Mouse (Mus musculus) midbrain, embryonic 14.5 days (tissue): ENCODE results near the gene Mrpl45. TPM values are rescaled to one million over a fixed set of nuclear protein-coding genes. Genes with fewer than 3 reads are reported as not detected.
"Not testable (repeated sequence)": the region's sequence is repeated elsewhere in the genome, so short reads cannot be mapped to it uniquely, and the experiment has no call there.

Source experiments
- ATAC-seq: fragments of 200-750 bp; cut with Nextera tagmentation; 2 replicates; pipeline ENCODE4 v1.8.0; 2017; ENCODE audit warnings: moderate number of reproducible peaks, moderate library complexity; ENCODE audit not compliant: low FRiP score, low TSS enrichment
- DNase-seq: peaks from one replicate; pipeline ENCODE4 v3.0.0-alpha.2; 2015
- H3K27ac ChIP-seq: fragments of 300-500 bp; sonication (generic); replicated peaks from 2 replicates; pipeline ENCODE4 v1.5.1; 2014; ENCODE audit warnings: mild to moderate bottlenecking, low read depth, low read length, moderate library complexity
- H3K27me3 ChIP-seq: fragments of 300-500 bp; sonication (generic); 2 replicates; pipeline ENCODE4 v1.6.1; 2014; ENCODE audit warnings: low read length, control low read depth, mixed read lengths; ENCODE audit not compliant: control insufficient read depth, insufficient read depth
- H3K36me3 ChIP-seq: fragments of 300-500 bp; sonication (generic); 2 replicates; pipeline ENCODE4 v1.6.1; 2014; ENCODE audit warnings: low read length, control low read depth; ENCODE audit not compliant: control insufficient read depth, insufficient read depth
- H3K4me1 ChIP-seq: fragments of 300-500 bp; sonication (generic); 2 replicates; pipeline ENCODE4 v1.6.1; 2014; ENCODE audit warnings: mild to moderate bottlenecking, antibody characterized with exemption, low read length, control low read depth; ENCODE audit not compliant: control insufficient read depth, insufficient read depth
- H3K4me2 ChIP-seq: fragments of 300-500 bp; sonication (generic); 2 replicates; pipeline ENCODE4 v1.6.1; 2014; ENCODE audit warnings: mild to moderate bottlenecking, low read length, moderate library complexity
- H3K4me3 ChIP-seq: fragments of 300-500 bp; sonication (generic); replicated peaks from 2 replicates; pipeline ENCODE4 v1.5.1; 2014; ENCODE audit warnings: low read depth, low read length
- H3K9ac ChIP-seq: fragments of 300-500 bp; sonication (generic); replicated peaks from 2 replicates; pipeline ENCODE4 v1.6.1; 2014; ENCODE audit warnings: mild to moderate bottlenecking, low read length, moderate library complexity
- H3K9me3 ChIP-seq: fragments of 300-500 bp; sonication (generic); 2 replicates; pipeline ENCODE4 v1.6.1; 2016; ENCODE audit warnings: low read length, control low read depth, mixed read lengths; ENCODE audit not compliant: control insufficient read depth
- WGBS: fragments of 180-500 bp; shearing (Covaris S2); extraction: QIAGEN DNeasy Blood & Tissue Kit; methylation state at CpG from one replicate; pipeline ENCODE4 v1.1.7; 2014; 5-methylcytosine and 5-hydroxymethylcytosine counted together
- polyA plus RNA-seq: library from polyadenylated mRNA; unstranded; fragments of >200 nt; fragmentation: Nextera tagmentation; extraction: Ambion mirVana; gene quantifications from 2 replicates; pipeline ENCODE4 v1.2.1, GENCODE M21; 2014

Gene Mrpl45
- polyA plus RNA-seq, 1 experiment from 2014 or later = 39.4 TPM

DNA sequence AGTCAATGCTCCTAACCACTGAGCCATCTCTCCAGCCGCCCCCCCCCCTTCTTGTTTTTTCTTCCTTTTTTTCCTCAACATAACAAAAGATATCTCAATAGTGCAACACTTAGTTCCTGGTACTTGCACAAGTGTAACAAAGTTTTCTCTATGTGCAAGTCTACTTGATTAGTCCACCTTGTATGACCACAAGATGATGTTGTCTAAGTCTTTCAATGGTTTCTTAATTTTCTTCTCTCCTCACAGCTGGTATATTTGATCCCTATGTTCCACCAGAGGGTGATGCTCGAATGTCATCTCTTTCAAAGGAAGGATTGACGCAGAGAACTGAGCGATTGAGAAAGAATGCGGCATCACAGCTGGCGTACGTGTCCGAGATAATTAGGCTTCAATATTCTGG is 5.7 kb downstream of the Mrpl45 start:
- ATAC-seq (no peak), DNase-seq (no peak)
- Histone ChIP-seq H3K4me2 (no peak overlapping the region), H3K4me3 (no peak overlapping the region), H3K4me1 (0 out of 2 replicates have a peak, but pooled peaks cover 3% of the 10 kb centered on the region), H3K27ac (no peak overlapping the region), H3K36me3 (peaks cover 23% of the 10 kb centered on the region), H3K9ac (no peak overlapping the region), H3K9me3 (no peaks in the 10 kb centered on the region), H3K27me3 (no peaks in the 10 kb centered on the region)
- WGBS = 92% methylated on average over 8 of the region's 8 CpGs

GRCm38 (mm10) chr11:97321894-97322600 is 6.5 kb downstream of the Mrpl45 start:
- not testable (repeated sequence) for H3K4me2 ChIP-seq, H3K27me3 ChIP-seq, H3K9ac ChIP-seq, H3K4me3 ChIP-seq, H3K27ac ChIP-seq, ATAC-seq, DNase-seq, H3K4me1 ChIP-seq, H3K9me3 ChIP-seq
- H3K36me3 ChIP-seq = peaks cover 32% of the 10 kb centered on the region
- 86% methylated on average over 8 of the region's 8 CpGs for WGBS

- H3K9ac ChIP-seq = no peak overlapping the region
- WGBS = 68% methylated on average over 1 of the region's 1 CpGs
- no peak overlapping the region for H3K4me3 ChIP-seq
- H3K27ac ChIP-seq = no peak overlapping the region
- ATAC-seq (no peak), DNase-seq (no peak)
- no peaks in the 10 kb centered on the region for H3K4me1 ChIP-seq
- no peak overlapping the region for H3K4me2 ChIP-seq
- H3K36me3 ChIP-seq = peaks cover 55% of the 10 kb centered on the region
- no peaks in the 10 kb centered on the region for H3K27me3 ChIP-seq
- no peaks in the 10 kb centered on the region for H3K9me3 ChIP-seq
Measured at GRCm38 (mm10) chr11:97325224-97325623, 9.7 kb downstream of the Mrpl45 start.

- Histone ChIP-seq H3K9ac (no peak overlapping the region), H3K36me3 (peaks cover 58% of the 10 kb centered on the region), H3K4me1 (no peaks in the 10 kb centered on the region), H3K9me3 (no peaks in the 10 kb centered on the region), H3K27ac (no peak overlapping the region), H3K27me3 (no peaks in the 10 kb centered on the region), H3K4me3 (no peak overlapping the region), H3K4me2 (no peak overlapping the region)
- WGBS = 25% methylated on average over 9 of the region's 9 CpGs
- no peak for ATAC-seq
- peak; percentile 89 for DNase-seq
Measured at GRCm38 (mm10) chr11:97328148-97328547, 12.6 kb downstream of the Mrpl45 start.

DNA sequence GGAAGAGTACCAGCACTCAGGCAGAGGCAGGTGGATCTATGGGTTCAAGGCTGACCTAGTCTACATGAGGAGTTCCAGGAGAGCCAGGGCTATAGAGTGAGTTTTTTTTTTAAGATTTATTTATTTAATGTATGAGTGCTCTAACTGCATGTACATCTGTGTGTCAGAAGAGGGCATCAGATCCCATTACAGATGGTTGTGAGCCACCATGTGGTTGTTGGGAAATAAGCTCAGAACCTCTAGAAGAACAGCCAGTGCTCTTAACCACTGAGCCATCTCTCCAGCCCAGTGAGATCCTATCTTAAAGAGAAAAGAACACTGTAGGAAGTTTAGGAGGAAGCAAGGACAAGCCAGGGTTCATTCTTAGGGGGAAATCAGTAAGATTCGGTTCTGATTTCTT is 14.8 kb downstream of the Mrpl45 start:
- ATAC-seq (no peak), DNase-seq (no peak)
- no peak overlapping the region for H3K27ac ChIP-seq
- H3K27me3 ChIP-seq = no peaks in the 10 kb centered on the region
- WGBS = 94% methylated on average over 1 of the region's 1 CpGs
- H3K36me3 ChIP-seq = peaks cover 43% of the 10 kb centered on the region
- no peak overlapping the region for H3K9ac ChIP-seq
- H3K4me1 ChIP-seq = no peaks in the 10 kb centered on the region
- H3K9me3 ChIP-seq = no peaks in the 10 kb centered on the region
- H3K4me3 ChIP-seq = no peak overlapping the region
- H3K4me2 ChIP-seq = no peak overlapping the region

DNA sequence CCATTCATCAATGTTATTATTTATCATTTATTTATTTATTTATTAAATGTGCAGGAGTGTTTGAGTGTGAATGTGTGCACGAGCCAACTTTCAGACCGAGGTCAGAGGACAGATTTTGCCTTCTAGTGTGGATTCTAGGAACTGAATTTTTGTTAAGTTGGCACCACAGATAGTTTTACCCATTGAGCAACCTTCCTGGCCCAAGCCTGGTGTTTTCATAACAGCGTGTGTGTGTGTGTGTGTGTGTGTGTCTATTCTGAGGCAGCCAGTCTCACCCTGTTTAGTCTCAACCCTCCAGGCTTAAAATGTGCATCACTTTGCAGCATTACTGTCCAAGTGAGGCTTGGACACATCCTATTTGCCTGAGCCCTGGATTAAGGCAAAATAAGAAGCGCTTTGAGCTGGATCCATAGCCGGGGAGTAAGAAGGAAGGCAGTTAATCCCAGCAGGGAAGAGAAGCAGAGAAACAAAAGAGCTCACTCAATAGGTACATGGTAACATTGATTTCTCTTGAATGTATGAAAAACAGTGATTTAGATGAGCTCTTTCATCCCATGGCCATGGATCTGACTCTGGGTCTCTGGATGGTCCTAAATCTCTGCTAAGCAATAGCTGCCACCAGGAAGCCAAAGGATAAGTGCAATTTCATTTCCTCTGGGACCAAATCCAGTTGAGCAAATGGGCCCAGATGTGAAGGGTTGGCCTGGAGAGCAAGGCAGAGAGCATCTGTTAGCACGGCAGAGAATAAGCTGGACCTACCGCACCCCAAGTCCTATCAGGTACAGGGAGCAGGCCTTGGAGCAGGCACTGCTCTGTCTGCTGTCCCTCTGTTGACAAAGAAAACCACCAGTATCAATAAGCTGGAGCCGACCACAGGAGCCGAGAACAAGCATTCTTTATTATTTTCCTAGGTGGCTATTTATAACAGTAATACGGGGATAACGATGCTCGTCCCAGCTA is 16.0 kb downstream of the Mrpl45 start:
- H3K4me2 ChIP-seq = no peak overlapping the region
- ATAC-seq = no peak
- no peaks in the 10 kb centered on the region for H3K27me3 ChIP-seq
- DNase-seq = no peak
- H3K4me3 ChIP-seq = no peak overlapping the region
- peaks cover 31% of the 10 kb centered on the region for H3K36me3 ChIP-seq
- WGBS = 84% methylated on average over 12 of the region's 12 CpGs
- no peak overlapping the region for H3K9ac ChIP-seq
- H3K9me3 ChIP-seq = no peaks in the 10 kb centered on the region
- H3K4me1 ChIP-seq = no peaks in the 10 kb centered on the region
- H3K27ac ChIP-seq = no peak overlapping the region

- 46% methylated on average over 9 of the region's 9 CpGs for WGBS
- Histone ChIP-seq H3K36me3 (peaks cover 23% of the 10 kb centered on the region), H3K9me3 (no peaks in the 10 kb centered on the region), H3K9ac (no peak overlapping the region), H3K4me1 (no peaks in the 10 kb centered on the region), H3K27me3 (no peaks in the 10 kb centered on the region), H3K27ac (no peak overlapping the region), H3K4me3 (no peak overlapping the region), H3K4me2 (no peak overlapping the region)
- ATAC-seq (no peak), DNase-seq (no peak)
Measured at GRCm38 (mm10) chr11:97333044-97333443, 17.5 kb downstream of the Mrpl45 start.

DNA sequence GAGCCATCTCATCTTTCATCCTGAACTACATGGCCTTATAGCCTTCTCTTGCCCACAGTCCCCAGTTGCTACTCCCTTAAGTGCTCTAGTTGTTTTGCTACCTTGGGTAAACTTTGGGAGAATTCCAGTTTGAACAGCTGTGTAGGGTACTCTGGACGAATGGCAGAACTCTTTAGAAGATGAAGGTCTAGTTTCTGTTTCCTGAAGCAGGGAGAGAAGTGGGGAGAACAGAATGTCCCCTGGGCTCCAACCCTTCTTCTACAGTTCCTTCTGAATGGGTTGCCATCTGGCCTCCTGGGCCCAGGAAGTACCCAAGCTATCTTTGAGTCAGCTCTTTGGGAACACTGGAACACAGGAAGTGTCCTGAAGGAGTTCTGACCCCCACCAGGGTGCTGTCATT is 18.4 kb downstream of the Mrpl45 start:
- no peak for DNase-seq
- Histone ChIP-seq H3K9me3 (no peaks in the 10 kb centered on the region), H3K9ac (no peak overlapping the region), H3K4me3 (no peak overlapping the region), H3K4me2 (no peak overlapping the region), H3K36me3 (peaks cover 16% of the 10 kb centered on the region), H3K27ac (no peak overlapping the region), H3K27me3 (no peaks in the 10 kb centered on the region), H3K4me1 (no peaks in the 10 kb centered on the region)
- 74% methylated on average over 1 of the region's 1 CpGs for WGBS
- ATAC-seq = no peak
